Mouse (Mus musculus) embryonic fibroblast, embryonic 13.5 days (primary cell): ENCODE data around the gene Fbxw10. TPM values are rescaled to one million over a fixed set of nuclear protein-coding genes. Genes with fewer than 3 reads are reported as not detected.
A peak's percentile ranks its signal among the peaks of the same experiment; 100 is the strongest.

Experiments used
- H3K27ac ChIP-seq: 2 replicates; pipeline ENCODE4 v1.5.1; 2012; ENCODE audit warnings: low read length, control low read depth, inconsistent platforms; ENCODE audit not compliant: insufficient read depth
- H3K4me1 ChIP-seq: 2 replicates; pipeline ENCODE4 v1.6.1; 2011; ENCODE audit warnings: low read length; ENCODE audit not compliant: control insufficient read depth, insufficient read depth
- H3K4me3 ChIP-seq: 2 replicates; pipeline ENCODE4 v1.5.1; 2011; ENCODE audit warnings: mild to moderate bottlenecking, control low read depth, low read length; ENCODE audit not compliant: insufficient read depth
- CTCF ChIP-seq: IDR thresholded peaks from 2 replicates; pipeline ENCODE4 v1.5.1; 2011; ENCODE audit warnings: mild to moderate bottlenecking, control low read depth, low read length, moderate library complexity, borderline replicate concordance; ENCODE audit not compliant: insufficient read depth
- POLR2A ChIP-seq: IDR thresholded peaks from 2 replicates; pipeline ENCODE4 v1.6.1; 2011; ENCODE audit warnings: low read depth, mild to moderate bottlenecking, control low read depth, low read length, moderate library complexity
- polyA plus RNA-seq: library from polyadenylated mRNA; stranded (reverse); fragments of >200 nt; gene quantifications from 2 replicates; pipeline ENCODE4 v1.2.4, GENCODE M21; 2011; ENCODE audit warnings: low read depth; ENCODE audit not compliant: missing spikeins, insufficient read length

Gene Fbxw10
- polyA plus RNA-seq, 1 experiment = 1.3 TPM

DNA sequence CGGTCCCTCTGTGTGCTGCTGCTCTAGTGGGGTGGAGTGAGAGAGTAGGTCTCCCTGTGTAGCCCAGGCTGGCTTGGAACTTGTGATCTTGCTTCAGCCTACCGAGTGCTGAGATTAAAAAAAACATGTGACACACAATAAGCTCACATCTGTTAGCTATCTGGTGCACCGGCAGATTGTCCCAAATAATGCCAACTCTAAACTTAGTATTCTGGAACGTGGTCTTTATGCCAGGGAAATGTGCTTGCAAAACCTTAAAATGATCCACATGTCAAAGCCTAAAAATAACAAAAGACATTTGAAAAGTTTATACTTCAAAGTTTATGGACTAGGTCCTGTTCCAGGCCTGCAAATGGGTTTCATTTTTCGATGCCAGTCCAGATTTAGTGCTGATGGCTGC, 22.3 kb downstream of the Fbxw10 start:
- Histone ChIP-seq H3K4me1 (no peaks in the 10 kb centered on the region), H3K27ac (no peak overlapping the region), H3K4me3 (no peak overlapping the region)
- TF ChIP-seq POLR2A = no peak
- TF ChIP-seq CTCF = no peak

DNA sequence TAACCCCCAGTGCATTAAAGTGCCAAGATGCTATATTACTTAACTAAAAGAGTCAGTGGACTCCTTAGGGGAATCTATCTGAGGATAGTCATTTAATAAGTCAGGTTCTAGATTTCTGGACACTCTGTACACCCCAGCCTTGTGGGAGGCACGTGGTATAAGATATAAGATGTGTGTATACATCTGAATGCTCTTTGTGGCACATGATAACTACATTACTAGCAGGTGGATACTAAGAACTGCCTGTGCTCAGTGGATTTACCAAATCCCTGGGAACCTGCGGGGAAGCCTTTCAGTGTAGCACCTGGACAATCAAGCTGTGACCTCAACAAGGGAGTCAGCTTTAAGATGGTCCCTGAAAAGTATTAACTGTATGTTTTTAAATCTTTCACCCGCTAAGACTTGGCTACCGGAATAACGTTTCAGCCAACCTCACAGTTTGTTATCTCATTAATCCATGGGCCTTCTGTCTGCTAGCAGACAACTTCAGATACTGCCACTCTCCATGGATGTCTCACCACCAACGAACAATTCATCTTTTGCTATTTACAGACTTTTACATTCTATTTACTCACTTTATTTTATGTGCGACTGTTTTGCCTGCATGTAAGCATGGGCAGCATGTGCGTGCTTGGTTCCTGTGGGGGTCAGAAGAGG, 23.0 kb downstream of the Fbxw10 start:
- Histone ChIP-seq H3K27ac (no peak overlapping the region), H3K4me3 (no peak overlapping the region), H3K4me1 (no peaks in the 10 kb centered on the region)
- no peak for TF ChIP-seq POLR2A
- no peak for TF ChIP-seq CTCF

DNA sequence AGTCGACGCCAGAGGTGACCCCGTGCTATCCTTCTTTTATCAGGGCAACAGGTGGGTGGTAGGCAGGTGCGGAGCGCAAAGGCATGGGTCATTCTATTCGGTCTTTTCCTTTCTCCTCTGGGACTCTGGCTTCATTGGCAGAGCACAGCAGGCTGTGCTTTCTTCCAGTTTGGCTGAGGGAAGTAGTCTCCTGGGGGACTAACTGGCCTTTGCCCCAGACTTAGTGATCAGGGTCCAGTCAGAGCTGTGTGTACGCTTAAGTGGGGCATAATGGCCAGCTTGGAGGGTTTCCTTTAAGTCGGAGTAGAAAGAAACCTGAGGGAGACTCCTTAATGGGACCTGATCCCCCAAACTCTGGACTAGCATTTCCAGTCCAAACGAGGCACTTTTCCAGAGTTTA, 26.6 kb downstream of the Fbxw10 start:
- Histone ChIP-seq H3K4me3 (no peak overlapping the region), H3K4me1 (peaks cover 3% of the 10 kb centered on the region; the same call in 1 of the 2 replicates), H3K27ac (no peak overlapping the region)
- no peak for TF ChIP-seq POLR2A
- TF ChIP-seq CTCF = no peak

GRCm38 (mm10) chr11:62875696-62876095, 28.8 kb downstream of the Fbxw10 start:
- TF ChIP-seq POLR2A (no peak), CTCF (no peak)
- Histone ChIP-seq H3K4me1 (peaks cover 3% of the 10 kb centered on the region), H3K27ac (no peak overlapping the region), H3K4me3 (no peak overlapping the region)

DNA sequence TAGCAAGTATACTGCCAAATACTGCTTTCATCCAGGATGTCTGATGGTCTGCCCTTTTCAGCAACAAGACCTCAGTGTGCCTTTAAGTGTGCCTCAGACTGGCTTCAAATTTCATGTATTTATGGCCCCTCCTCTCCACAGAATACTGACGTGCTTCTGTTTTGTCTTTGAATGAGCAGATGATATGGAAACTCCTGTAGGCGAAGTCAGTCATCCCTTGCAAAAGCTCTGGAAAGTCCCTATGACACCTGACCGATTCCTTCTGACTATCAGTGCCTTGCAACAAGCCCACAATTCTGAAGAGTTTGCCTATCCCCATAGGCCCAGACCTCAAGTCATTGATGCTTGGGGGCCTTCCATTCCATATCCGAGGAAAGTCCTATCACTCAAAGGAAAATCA, 29.6 kb downstream of the Fbxw10 start:
- H3K27ac ChIP-seq = no peak overlapping the region
- H3K4me3 ChIP-seq = no peak overlapping the region
- TF ChIP-seq POLR2A (no peak), CTCF (no peak)
- peaks cover 3% of the 10 kb centered on the region for H3K4me1 ChIP-seq

- no peak overlapping the region for H3K4me3 ChIP-seq
- TF ChIP-seq CTCF (no peak), POLR2A (no peak)
- peaks cover 3% of the 10 kb centered on the region for H3K4me1 ChIP-seq
- H3K27ac ChIP-seq = no peak overlapping the region
Observed at GRCm38 (mm10) chr11:62877391-62877790, 30.5 kb downstream of the Fbxw10 start.

DNA sequence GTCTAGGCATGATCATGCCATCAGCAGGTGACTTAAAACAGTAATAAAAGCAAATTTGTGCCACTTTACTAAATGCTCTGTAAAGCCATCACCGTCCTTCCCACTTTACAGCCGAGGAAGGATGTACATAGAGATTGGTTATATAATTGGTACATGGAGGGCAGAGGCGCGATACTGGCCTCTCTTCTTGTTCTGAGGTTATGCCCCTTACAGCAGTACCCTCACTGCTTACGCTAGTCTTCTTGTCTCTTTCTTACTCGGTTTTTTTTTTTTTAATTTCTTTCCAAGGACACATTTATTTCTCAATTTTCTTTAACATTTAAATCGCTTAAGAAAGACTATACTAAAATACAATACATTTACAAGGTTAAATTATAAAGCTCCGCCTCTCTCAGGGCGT, 31.9 kb downstream of the Fbxw10 start:
- TF ChIP-seq CTCF (no peak), POLR2A (no peak)
- H3K4me3 ChIP-seq = peak overlapping the region; percentile 28; the same call in 1 of the 2 replicates
- H3K27ac ChIP-seq = peak overlapping the region; percentile 31; the same call in 1 of the 2 replicates
- peaks cover 3% of the 10 kb centered on the region for H3K4me1 ChIP-seq

DNA sequence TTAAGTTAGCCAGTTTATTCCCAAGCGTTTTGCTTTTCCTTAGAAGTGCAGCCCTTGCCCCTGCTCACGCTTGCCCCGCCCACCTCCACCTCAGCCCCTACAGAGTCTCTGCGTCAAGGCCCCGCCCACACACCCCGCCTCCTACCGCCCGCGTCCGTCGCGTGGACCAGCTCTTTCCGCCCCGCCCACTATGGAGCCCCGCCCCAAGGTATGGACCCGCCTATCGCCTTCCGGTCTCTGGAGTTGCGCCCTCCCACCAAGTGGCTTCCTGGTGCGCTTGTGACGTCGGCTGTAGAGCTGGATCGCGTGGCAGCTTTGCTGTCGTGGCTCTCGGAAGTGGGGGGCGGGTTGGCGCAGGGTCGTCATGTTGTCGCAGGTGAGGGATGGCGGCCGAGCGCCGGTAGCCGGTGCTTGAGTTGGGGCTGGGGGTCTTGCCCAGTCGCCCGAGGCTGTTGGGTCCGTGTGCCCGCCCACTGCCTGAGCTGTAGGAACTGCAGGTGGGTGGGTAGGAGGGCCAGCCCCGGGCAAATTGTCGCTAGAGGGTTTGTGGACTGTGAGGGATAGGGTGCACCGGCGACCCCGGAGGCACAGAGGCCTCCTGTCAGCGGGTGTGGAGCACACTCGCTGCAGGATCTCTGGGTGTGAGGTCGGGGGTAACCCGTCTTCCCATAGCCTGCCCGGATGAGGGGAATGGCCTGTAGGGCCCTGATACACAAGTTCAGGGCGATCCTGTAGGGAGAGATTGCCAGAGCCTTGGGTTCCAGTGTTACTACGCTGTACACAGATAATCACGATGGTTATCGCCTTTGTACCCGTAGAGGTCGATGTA, 32.6 kb downstream of the Fbxw10 start, which contains the start of gene Tvp23b:
Tvp23b (plus strand) TSS at position 236 of the 829 bp plus-strand sequence.
- H3K4me3 ChIP-seq = peak within 1 kb of the TSS; percentile 68
- H3K27ac ChIP-seq = peak within 1 kb of the TSS; percentile 44
- H3K4me1 ChIP-seq = peaks cover 3% of the 10 kb centered on the region
- TF ChIP-seq CTCF = no peak
- TF ChIP-seq POLR2A = peak; percentile 91

- H3K27ac ChIP-seq = no peak overlapping the region
- H3K4me3 ChIP-seq = no peak overlapping the region
- H3K4me1 ChIP-seq = no peaks in the 10 kb centered on the region; the same call in 1 of the 2 replicates
- TF ChIP-seq CTCF (no peak), POLR2A (no peak)
Observed at GRCm38 (mm10) chr11:62883407-62883806, 36.5 kb downstream of the Fbxw10 start.

DNA sequence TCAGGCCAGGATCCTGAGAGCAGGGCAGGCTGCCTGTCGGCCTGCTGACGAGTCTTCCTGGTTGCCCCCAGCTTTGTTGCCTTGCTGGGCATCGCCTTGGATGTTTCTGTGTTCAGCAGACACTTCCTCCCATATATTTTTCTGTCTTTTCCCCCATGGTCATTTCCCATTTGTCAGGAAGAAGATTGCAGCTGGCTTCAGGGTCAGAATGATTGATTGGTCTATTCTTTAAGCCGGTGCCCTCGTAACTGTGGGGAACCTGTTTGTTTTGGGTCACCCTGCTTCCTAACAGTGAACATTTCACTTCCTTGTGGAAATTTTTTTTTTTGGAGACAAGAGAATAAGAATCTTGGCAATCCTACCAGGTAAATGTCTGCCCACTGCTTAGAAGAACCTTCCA, 38.5 kb downstream of the Fbxw10 start:
- no peak overlapping the region for H3K4me3 ChIP-seq
- no peak overlapping the region for H3K27ac ChIP-seq
- H3K4me1 ChIP-seq = no peaks in the 10 kb centered on the region; the same call in 1 of the 2 replicates
- no peak for TF ChIP-seq CTCF
- no peak for TF ChIP-seq POLR2A
